Mouse (Mus musculus) mature B cell (primary cell): ENCODE measurements around the gene Gm10718.
"Not testable (repeated sequence)": the region's sequence is repeated elsewhere in the genome, so short reads cannot be mapped to it uniquely, and the experiment has no call there.

ENCODE experiments used
- in situ Hi-C: fragments of 300-500 bp; cut with MboI; formaldehyde crosslinking; loops from 2 replicates; pipeline ENCODE4 v1.14.3; 2019

Gm10718 gene

GRCm38 (mm10) chr9:3025653-3026052, 2.3 kb downstream of the Gm10718 start:
- in situ Hi-C loops: not testable (repeated sequence)

GRCm38 (mm10) chr9:3026136-3026535, 2.8 kb downstream of the Gm10718 start:
- in situ Hi-C loops: not testable (repeated sequence)

DNA sequence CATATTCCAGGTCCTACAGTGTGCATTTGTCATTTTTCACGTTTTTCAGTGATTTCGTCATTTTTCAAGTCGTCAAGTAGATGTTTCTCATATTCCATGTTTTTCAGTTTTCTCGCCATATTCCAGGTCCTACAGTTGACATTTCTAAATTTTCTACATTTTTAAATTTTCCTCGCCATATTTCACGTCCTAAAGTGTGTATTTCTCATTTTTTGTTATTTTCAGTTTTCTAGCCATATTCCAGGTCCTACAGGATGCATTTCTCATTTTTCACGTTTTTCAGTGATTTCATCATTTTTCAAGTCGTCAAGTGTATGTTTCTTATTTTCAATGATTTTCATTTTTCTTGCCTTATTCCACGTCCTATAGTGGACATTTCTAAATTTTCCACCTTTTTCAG, 3.4 kb downstream of the Gm10718 start:
- in situ Hi-C loops: not testable (repeated sequence)

DNA sequence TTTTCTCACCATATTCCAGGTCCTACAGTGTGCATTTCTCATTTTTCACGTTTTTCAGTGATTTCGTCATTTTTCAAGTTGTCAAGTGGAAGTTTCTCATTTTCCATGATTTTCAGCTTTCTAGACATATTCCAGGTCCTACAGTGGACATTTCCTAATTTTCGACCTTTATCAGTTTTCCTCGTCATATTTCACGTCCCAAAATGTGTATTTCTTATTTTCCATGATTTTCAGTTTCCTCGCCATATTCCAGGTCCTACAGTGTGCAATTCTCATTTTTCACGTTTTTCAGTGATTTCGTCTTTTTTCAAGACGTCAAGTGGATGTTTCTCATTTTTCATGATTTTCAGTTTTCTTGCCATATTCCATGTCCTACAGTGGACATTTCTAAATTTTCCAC, 3.9 kb downstream of the Gm10718 start:
- in situ Hi-C loops: not testable (repeated sequence)

DNA sequence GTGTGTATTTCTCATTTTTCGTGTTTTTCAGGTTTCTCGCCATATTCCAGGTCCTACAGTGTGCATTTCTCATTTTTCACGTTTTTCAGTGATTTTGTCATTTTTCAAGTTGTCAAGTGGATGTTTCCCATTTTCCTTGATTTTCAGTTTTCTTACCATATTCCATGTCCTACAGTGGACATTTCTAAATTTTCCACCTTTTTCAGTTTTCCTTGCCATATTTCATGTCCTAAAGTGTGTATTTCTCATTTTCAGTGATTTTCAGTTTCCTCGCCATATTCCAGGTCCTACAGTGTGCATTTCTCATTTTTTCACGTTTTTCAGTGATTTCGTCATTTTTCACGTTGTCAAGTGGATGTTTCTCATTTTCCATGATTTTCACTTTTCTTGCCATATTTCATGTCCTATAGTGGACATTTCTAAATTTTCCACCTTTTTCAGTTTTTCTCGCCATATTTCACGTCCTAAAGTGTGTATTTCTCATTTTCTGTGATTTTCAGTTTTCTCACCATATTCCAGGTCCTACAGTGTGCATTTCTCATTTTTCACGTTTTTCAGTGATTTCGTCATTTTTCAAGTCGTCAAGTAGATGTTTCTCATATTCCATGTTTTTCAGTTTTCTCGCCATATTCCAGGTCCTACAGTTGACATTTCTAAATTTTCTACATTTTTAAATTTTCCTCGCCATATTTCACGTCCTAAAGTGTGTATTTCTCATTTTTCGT, 6.1 kb downstream of the Gm10718 start:
- in situ Hi-C loops: not testable (repeated sequence)

- in situ Hi-C loops: not testable (repeated sequence)
Observed at GRCm38 (mm10) chr9:3030677-3031318, 7.5 kb downstream of the Gm10718 start.

- in situ Hi-C loops: not testable (repeated sequence)
Observed at GRCm38 (mm10) chr9:3034299-3034698, 11.0 kb downstream of the Gm10718 start, which contains the start of gene Gm17535. TSS of gene Gm17535 (plus strand) at chr9:3034599.

DNA sequence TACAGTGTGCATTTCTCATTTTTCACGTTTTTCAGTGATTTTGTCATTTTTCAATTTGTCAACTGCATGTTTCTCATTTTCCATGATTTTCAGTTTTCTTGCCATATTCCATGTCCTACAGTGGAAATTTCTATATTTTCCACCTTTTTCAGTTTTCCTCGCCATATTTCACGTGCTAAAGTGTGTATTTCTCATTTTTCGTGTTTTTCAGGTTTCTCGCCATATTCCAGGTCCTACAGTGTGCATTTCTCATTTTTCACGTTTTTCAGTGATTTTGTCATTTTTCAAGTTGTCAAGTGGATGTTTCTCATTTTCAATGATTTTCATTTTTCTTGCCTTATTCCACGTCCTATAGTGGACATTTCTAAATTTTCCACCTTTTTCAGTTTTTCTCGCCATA, 13.2 kb downstream of the Gm10718 start, which contains the start of gene Gm10715:
TSS of gene Gm10715 (plus strand) at position 301 of the 400 bp plus-strand sequence.
- in situ Hi-C loops: not testable (repeated sequence)

- in situ Hi-C loops: not testable (repeated sequence)
Observed at GRCm38 (mm10) chr9:3038161-3038560, 14.8 kb downstream of the Gm10718 start.
